Mouse (Mus musculus) bone marrow, adult 2 months (tissue): ENCODE results near the gene Gpd2. TPM values are rescaled to one million over a fixed set of nuclear protein-coding genes. Genes with fewer than 3 reads are reported as not detected.

Experiments
- H3K27ac ChIP-seq: fragments of 200-500 bp; 2 replicates; pipeline ENCODE4 v1.5.1; 2012; ENCODE audit warnings: low read depth, mild to moderate bottlenecking, control low read depth, inconsistent platforms, low read length; ENCODE audit not compliant: control insufficient read depth, poor library complexity, insufficient read depth
- H3K4me1 ChIP-seq: fragments of 200-500 bp; 2 replicates; pipeline ENCODE4 v1.6.1; 2011; ENCODE audit warnings: low read length; ENCODE audit not compliant: control insufficient read depth, insufficient read depth
- H3K4me3 ChIP-seq: fragments of 200-500 bp; replicated peaks from 2 replicates; pipeline ENCODE3; 2011; ENCODE audit warnings: mild to moderate bottlenecking, low read depth, low read length, control low read depth; ENCODE audit not compliant: control insufficient read depth
- CTCF ChIP-seq: fragments of 200-500 bp; IDR thresholded peaks from 2 replicates; pipeline ENCODE4 v1.5.1; 2011; ENCODE audit warnings: low read length, control low read depth; ENCODE audit not compliant: control insufficient read depth, insufficient read depth
- POLR2A ChIP-seq: fragments of 200-500 bp; IDR thresholded peaks from 2 replicates; pipeline ENCODE4 v1.6.1; 2011; ENCODE audit warnings: low read depth, mild to moderate bottlenecking, control low read depth, low read length, borderline replicate concordance; ENCODE audit not compliant: control insufficient read depth
- WGBS: fragments of 180-500 bp; shearing (Covaris S2); methylation state at CpG from one replicate; pipeline ENCODE4 v1.1.7; 2018; 5-methylcytosine and 5-hydroxymethylcytosine counted together
- polyA plus RNA-seq: library from polyadenylated mRNA; stranded (reverse); fragments of >200 nt; gene quantifications from 2 replicates; pipeline ENCODE4 v1.2.4, GENCODE M21; 2011; ENCODE audit warnings: low replicate concordance; ENCODE audit not compliant: missing spikeins, insufficient read depth, insufficient read length

Gpd2 gene
- polyA plus RNA-seq, 1 experiment, result 4.8 TPM

GRCm38 (mm10) chr2:57267896-57268295 lies 30.5 kb downstream of the Gpd2 start:
- no peak for TF ChIP-seq POLR2A
- no peak for TF ChIP-seq CTCF
- H3K27ac ChIP-seq, result no peak overlapping the region
- H3K4me3 ChIP-seq, result no peak overlapping the region
- 80% methylated on average over 7 of the region's 7 CpGs for WGBS
- no peaks in the 10 kb centered on the region for H3K4me1 ChIP-seq

DNA sequence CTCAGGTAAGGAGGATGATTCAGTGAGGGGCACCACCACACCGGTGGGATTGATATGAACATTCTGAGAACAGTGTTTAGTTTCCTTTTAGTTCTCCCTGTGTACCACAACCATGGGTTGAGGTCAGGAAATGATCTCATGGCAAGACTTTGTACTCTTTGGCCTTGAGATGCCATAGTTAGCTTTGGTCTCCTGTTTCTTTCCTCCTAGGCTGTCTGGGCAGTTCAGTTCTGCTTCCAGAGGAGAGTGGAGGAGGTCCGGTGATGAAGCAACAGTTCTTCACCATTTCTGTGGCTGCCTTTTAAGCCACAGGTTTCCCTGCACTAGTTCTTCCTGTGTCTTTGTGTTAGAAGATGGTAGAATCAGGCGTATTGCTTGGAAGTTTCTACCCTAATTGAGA lies 31.4 kb downstream of the Gpd2 start:
- H3K27ac ChIP-seq, result no peak overlapping the region
- H3K4me3 ChIP-seq, result no peak overlapping the region
- no peaks in the 10 kb centered on the region for H3K4me1 ChIP-seq
- TF ChIP-seq POLR2A (no peak), CTCF (no peak)
- WGBS, result 34% methylated on average over 3 of the region's 3 CpGs

DNA sequence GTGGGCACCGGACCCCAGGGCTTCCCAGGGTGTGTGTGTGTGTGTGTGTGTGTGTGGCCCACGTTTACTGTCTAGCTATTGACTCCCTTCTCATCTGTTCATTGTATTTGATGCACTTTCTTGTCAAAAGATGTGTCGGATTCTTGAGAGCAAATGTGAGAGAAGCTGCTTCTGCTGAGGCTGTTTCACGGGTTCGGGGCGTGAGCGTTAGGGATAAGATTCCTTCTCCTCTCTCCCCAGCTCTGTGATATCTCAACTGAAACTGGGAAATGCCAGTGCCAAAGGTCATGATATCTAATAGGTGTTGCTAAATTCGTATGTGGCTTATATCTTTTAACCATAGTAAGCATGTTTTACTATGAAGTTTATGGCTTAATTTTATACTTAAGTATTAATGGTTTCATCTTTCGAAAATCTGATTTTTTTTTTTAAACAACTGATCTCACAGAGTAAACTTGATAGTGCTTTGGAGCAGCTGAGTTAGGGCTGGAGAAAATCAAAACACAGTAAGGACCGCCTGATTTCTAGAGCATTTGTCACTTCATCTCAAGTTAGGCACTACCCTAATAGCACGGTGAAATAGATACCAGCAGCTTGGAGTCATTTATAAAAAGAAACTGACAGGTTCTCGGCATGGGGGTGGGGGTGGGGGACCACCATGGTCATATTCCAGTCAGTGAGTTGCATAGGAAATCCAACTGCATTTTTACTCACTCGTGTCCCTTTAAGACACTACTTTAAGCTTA lies 32.4 kb downstream of the Gpd2 start:
- TF ChIP-seq CTCF, result no peak
- TF ChIP-seq POLR2A, result no peak
- H3K4me1 ChIP-seq, result no peaks in the 10 kb centered on the region
- no peak overlapping the region for H3K4me3 ChIP-seq
- H3K27ac ChIP-seq, result no peak overlapping the region
- WGBS, result 85% methylated on average over 13 of the region's 13 CpGs

DNA sequence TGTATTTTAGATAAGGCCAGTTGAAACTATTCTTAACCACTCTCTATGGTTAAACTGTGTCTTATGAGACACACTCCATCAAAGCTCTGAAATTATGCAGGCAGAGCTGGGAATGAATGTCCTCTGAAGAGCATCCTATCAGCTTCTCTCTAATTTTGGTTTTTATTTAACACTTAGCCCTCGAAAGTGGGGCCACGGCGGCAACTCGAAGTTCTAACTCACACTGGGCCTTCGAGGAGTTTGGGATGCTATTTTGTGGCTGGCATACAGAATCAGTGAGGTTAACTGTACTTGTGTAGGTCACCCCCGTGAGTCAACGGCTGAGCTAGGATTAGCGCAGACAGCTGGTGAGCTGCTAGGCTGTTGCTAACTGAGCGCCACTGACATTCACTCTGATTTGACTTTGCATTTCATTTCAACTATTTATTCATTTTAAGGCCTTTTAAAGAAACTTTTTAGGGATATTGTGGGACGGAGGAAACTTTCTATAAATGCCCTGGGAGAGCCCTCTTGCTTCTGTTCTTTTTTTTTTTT lies 42.8 kb downstream of the Gpd2 start:
- 84% methylated on average over 10 of the region's 10 CpGs for WGBS
- no peak overlapping the region for H3K4me3 ChIP-seq

GRCm38 (mm10) chr2:57283791-57284190 lies 46.4 kb downstream of the Gpd2 start:
- TF ChIP-seq CTCF, result no peak
- TF ChIP-seq POLR2A, result no peak
- H3K27ac ChIP-seq, result no peak overlapping the region
- no peak overlapping the region for H3K4me3 ChIP-seq
- 90% methylated on average over 7 of the region's 7 CpGs for WGBS
- H3K4me1 ChIP-seq, result no peaks in the 10 kb centered on the region

More for the DNA sequence above, 42.8 kb downstream of the Gpd2 start:
- TF ChIP-seq CTCF (no peak), POLR2A (no peak)
- H3K27ac ChIP-seq, result no peak overlapping the region
- no peaks in the 10 kb centered on the region for H3K4me1 ChIP-seq

DNA sequence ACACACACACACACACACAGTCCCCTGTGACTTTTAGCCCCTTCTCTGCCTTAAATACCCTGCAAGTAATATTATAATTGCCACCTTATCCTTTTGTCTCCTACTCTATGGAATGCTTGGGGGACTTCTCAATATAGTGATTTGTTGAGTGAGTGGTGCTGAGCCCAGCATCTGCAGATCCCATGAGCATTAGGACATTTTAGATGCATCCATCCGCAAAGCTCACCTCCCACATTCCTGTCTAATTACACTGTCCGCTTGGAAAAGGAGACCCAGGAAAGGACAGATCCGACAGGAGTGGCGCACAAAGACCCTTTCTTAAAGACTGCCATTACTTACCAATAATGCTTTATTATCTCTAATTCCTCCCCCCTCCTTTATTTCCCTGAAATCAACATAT lies 47.8 kb downstream of the Gpd2 start:
- Histone ChIP-seq H3K4me1 (no peaks in the 10 kb centered on the region), H3K27ac (no peak overlapping the region), H3K4me3 (no peak overlapping the region)
- TF ChIP-seq CTCF, result no peak
- TF ChIP-seq POLR2A, result no peak
- WGBS, result 92% methylated on average over 4 of the region's 4 CpGs

DNA sequence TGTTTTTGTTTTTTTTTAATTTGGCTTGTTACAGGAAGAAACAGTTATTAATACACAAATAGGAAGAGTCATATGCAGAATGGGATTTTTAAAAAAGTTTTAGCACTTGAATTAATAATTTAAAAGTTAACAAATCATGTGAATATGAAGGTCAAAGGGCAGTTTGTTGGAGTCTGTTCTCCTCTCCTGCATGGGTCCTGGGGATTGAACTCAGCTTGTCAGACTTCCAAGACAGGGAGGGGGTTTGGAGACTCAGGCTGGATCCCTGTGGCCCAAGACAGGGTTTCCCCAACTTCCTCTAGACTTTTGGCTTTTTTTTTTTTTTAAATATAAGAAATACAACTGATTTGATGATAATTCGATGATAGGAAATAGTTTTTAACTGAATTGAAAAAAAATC lies 50.6 kb downstream of the Gpd2 start:
- 46% methylated on average over 1 of the region's 1 CpGs for WGBS
- Histone ChIP-seq H3K4me3 (no peak overlapping the region), H3K27ac (no peak overlapping the region), H3K4me1 (no peaks in the 10 kb centered on the region)
- TF ChIP-seq CTCF (no peak), POLR2A (no peak)

DNA sequence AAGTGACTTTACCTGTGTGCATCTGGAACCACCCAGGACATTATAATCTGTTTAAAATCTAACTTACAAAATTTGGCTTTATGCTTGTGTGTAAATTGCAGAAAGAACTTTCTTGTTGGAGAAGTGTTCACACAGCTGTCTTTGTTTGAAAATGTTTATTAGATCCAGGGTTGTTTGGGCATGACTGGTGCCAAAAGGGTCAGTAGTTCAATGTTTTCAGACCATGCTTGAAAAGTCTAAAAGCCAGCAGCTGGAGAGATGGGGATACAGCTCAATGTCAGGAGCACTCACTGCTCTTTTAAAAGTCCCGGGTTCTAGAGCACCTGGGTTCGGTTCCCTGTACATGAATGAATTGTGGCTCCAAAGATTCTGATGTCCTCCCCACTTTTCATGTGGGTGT lies 56.1 kb downstream of the Gpd2 start:
- TF ChIP-seq POLR2A, result no peak
- TF ChIP-seq CTCF, result no peak
- Histone ChIP-seq H3K4me1 (no peaks in the 10 kb centered on the region), H3K4me3 (no peak overlapping the region), H3K27ac (no peak overlapping the region)
- WGBS, result 90% methylated on average over 2 of the region's 2 CpGs
